Mouse (Mus musculus): Measurements from ENCODE around the gene Tmem151b.

The Tmem151b gene

DNA sequence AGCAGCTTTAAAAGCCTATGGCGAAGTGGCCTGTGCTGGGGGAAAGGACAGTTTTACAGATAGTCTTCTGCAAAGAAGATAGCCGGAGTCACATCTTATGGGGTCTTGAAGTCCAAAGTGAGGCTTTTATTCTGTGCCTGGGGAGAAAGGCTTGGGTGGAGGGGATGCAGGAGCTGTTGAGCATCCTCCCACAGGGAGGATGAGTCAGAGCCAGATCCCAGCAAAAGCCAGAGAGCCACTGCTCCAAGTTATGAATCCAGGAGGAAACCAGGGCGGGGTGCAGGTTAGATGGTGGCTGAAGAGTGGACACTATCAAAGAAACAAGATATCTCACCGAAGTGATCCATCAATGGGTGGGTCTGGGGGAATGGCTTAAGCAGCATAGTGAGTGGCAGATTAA is 37.7 kb downstream of the Tmem151b start:
- no peak for DNase-seq (ENCODE audit: low read depth, low spot score)

DNA sequence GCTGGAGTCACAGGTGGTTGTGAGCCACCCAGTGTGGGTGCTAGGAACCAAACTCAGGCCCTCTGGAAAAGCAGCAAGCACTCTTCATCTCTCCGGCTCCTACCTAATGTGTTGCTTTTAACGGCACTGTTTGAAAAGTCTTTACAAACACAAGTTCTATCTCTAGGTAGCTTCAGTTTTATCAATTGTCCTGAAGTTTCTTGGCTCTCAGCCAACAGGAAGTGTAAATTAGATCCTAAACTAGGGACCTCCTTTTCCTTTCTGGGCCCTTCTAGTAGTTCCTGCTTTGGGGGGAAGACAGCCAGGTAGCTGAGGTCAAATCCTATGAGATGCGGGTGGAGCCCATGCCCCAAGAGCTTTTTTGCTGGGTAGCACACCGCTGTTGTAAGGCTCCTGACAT is 38.6 kb downstream of the Tmem151b start:
- no peak for DNase-seq (ENCODE audit: low read depth, low spot score)

DNA sequence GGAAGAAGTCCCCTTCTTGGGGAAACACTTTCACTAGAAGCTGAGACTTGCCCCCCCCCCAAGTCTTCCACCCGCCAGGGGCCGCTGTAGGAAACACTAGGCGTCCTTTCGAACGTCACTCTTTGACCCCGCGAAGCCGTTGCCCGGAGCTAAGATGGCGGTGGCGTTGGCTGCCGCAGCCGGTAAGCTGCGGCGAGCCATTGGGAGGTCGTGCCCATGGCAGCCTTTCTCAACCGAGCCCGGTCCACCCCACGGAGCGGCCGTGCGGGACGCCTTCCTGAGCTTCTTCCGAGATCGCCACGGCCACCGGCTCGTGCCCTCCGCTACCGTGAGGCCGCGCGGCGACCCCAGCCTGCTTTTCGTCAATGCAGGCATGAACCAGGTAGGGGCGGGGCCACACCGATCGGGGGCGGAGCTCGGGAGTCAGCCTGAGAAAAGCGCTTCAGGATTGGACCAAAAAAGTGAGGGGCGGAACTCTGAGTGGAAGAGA is 42.7 kb downstream of the Tmem151b start, which contains the start of gene Aars2:
Aars2 (plus strand) TSS at position 142 of the 490 bp plus-strand sequence.
- DNase-seq (ENCODE audit: low read depth, low spot score) = peak; percentile 89

DNA sequence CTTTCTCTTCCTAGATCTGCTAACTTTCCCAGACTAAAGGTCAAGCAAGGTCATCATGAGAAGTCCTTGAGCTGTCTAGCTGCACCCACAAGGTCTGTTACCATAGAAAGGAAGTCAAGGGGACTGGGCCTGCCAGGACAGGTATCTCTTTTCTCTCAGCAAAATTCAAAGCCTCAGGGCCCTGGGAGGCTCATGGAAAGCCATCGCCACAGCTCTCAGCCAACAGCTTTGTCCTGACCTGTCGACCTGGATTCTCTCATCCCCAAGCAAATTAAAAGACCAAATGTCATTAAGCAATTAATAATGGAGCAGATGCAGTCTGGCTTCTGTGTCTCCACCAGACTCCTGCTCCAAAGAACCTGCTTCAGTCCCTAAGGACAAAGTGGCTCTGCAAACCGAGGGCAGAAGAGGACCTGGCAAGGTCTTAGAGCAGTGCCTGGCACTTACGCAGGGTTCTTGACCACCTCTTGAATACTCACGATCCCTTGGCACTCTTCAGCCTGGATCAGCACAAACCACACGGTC is 43.5 kb downstream of the Tmem151b start:
- DNase-seq (ENCODE audit: low read depth, low spot score) = no peak

GRCm38 (mm10) chr17:45503301-45503973 is 46.0 kb downstream of the Tmem151b start:
- no peak for DNase-seq (ENCODE audit: low read depth, low spot score)

GRCm38 (mm10) chr17:45502324-45502723 is 47.2 kb downstream of the Tmem151b start:
- no peak for DNase-seq (ENCODE audit: low read depth, low spot score)

- no peak for DNase-seq (ENCODE audit: low read depth, low spot score)
Measured at GRCm38 (mm10) chr17:45500981-45501380, 48.5 kb downstream of the Tmem151b start.

- DNase-seq (ENCODE audit: low read depth, low spot score) = no peak
Measured at GRCm38 (mm10) chr17:45499516-45499915, 50.0 kb downstream of the Tmem151b start.

- no peak for DNase-seq (ENCODE audit: low read depth, low spot score)
Measured at GRCm38 (mm10) chr17:45498397-45498796, 51.1 kb downstream of the Tmem151b start.

- DNase-seq (ENCODE audit: low read depth, low spot score) = no peak
Measured at GRCm38 (mm10) chr17:45495398-45495797, 54.1 kb downstream of the Tmem151b start.
